In the genomic region with DNA sequence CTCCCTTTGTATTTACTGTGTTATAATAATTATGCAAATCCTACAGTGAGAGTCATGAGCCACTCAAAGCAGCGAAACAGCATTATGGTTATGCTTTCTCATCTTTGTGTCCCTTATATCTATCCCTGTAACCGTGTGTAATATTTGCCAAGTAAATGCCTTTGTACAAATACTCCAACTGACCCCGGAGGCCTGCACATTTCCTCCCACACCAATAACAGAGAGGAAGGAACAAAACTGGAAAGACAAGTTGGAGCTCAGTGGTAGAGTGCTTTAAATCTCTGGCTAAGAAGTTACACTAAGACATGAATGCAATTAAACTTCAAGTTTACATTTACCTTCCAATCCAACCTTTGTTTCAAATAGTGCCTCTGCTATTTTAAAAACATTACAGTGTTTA, we compare ENCODE assay signal across 30 mouse cellular contexts. TPM values are rescaled to one million over a fixed set of nuclear protein-coding genes. Genes with fewer than 3 reads are reported as not detected.
DNase-seq lines count a peak whose midpoint lies in the region; ATAC-seq lines count a peak whose summit lies in the region.
"Had no signal": no experiment of that assay in that cellular context is flagged by ENCODE, and none has a peak within 500 bp of the region (broad histone marks: within the 10 kb centered on the region; RNA-seq: fewer than 3 reads in every experiment).

No protein-coding gene starts in this region.

- H3K36me3 ChIP-seq in embryonic facial prominence, embryonic 14.5 days (ENCODE audit: control insufficient read depth, insufficient read depth, low read length) = no peaks in the 10 kb centered on the region
- no peaks in the 10 kb centered on the region for H3K36me3 ChIP-seq in embryonic facial prominence, embryonic 10.5 days (replicated peaks)
- no peaks in the 10 kb centered on the region for H3K36me3 ChIP-seq in lung, embryonic 15.5 days
- H3K36me3 ChIP-seq in stomach, embryonic 16.5 days (ENCODE audit: control insufficient read depth, insufficient read depth, low read length) = no peaks in the 10 kb centered on the region
- H3K36me3 ChIP-seq: forebrain, embryonic 10.5 days; forebrain, embryonic 15.5 days; hindbrain, embryonic 10.5 days; hindbrain, embryonic 15.5 days; neural tube, embryonic 15.5 days had no signal

- peak; percentile 48 for DNase-seq in embryonic facial prominence, embryonic 14.5 days (ENCODE audit: low spot score)
- no peak for DNase-seq in embryonic facial prominence, embryonic 10.5 days (ENCODE audit: low spot score)
- no peak for DNase-seq in lung, postnatal 25 days (ENCODE audit: low spot score)
- DNase-seq in fat pad, adult 2 months (ENCODE audit: extremely low read depth, low read depth, low spot score) = peak; percentile 72
- DNase-seq in adrenal gland, adult 8-10 months = no peak
- DNase-seq: adrenal gland, adult 2 months; cerebellum, adult 2 months; cerebellum, postnatal 14 days; gastrocnemius, postnatal 36 days; heart, postnatal 14 days; kidney, postnatal 25 days; liver; midbrain, embryonic 14.5 days; retina, postnatal 1 day; right cerebral cortex, postnatal 14 days; thymus, postnatal 4 days had no signal

- no peak overlapping the region for H3K4me3 ChIP-seq in embryonic facial prominence, embryonic 14.5 days (ENCODE audit: low read depth, low read length)
- no peak overlapping the region for H3K4me3 ChIP-seq in embryonic facial prominence, embryonic 10.5 days
- no peak overlapping the region for H3K4me3 ChIP-seq in lung, embryonic 15.5 days
- H3K4me3 ChIP-seq in stomach, embryonic 16.5 days (replicated peaks; ENCODE audit: low read length) = no peak overlapping the region
- H3K4me3 ChIP-seq: forebrain, embryonic 10.5 days; forebrain, embryonic 15.5 days; hindbrain, embryonic 10.5 days; hindbrain, embryonic 15.5 days; neural tube, embryonic 15.5 days had no signal

- no peaks in the 10 kb centered on the region for H3K9me3 ChIP-seq in embryonic facial prominence, embryonic 14.5 days (ENCODE audit: control insufficient read depth, low read length)
- no peaks in the 10 kb centered on the region for H3K9me3 ChIP-seq in embryonic facial prominence, embryonic 10.5 days
- no peaks in the 10 kb centered on the region for H3K9me3 ChIP-seq in lung, embryonic 15.5 days
- no peaks in the 10 kb centered on the region for H3K9me3 ChIP-seq in stomach, embryonic 16.5 days (replicated peaks; ENCODE audit: control insufficient read depth, low read length)
- H3K9me3 ChIP-seq: forebrain, embryonic 10.5 days; forebrain, embryonic 15.5 days; hindbrain, embryonic 10.5 days; hindbrain, embryonic 15.5 days; neural tube, embryonic 15.5 days had no signal

- H3K4me2 ChIP-seq in embryonic facial prominence, embryonic 14.5 days (ENCODE audit: low read depth, low read length) = no peak overlapping the region
- H3K4me2 ChIP-seq in lung, embryonic 15.5 days = no peak overlapping the region
- no peak overlapping the region for H3K4me2 ChIP-seq in stomach, embryonic 16.5 days (ENCODE audit: low read depth, low read length)
- H3K4me2 ChIP-seq: forebrain, embryonic 15.5 days; hindbrain, embryonic 15.5 days; neural tube, embryonic 15.5 days had no signal

- H3K9ac ChIP-seq in embryonic facial prominence, embryonic 14.5 days (ENCODE audit: low read depth, low read length) = no peak overlapping the region
- H3K9ac ChIP-seq in lung, embryonic 15.5 days = no peak overlapping the region
- H3K9ac ChIP-seq in stomach, embryonic 16.5 days (ENCODE audit: low read length) = no peak overlapping the region
- H3K9ac ChIP-seq: forebrain, embryonic 15.5 days; hindbrain, embryonic 15.5 days; liver, embryonic 14.5 days; neural tube, embryonic 15.5 days had no signal

- 69% methylated on average over 3 of the region's 3 CpGs for WGBS in embryonic facial prominence, embryonic 14.5 days
- WGBS in embryonic facial prominence, embryonic 10.5 days = 80% methylated on average over 3 of the region's 3 CpGs
- WGBS in lung, embryonic 15.5 days = 45% methylated on average over 3 of the region's 3 CpGs
- WGBS in stomach, embryonic 16.5 days = 45% methylated on average over 3 of the region's 3 CpGs

- ATAC-seq in embryonic facial prominence, embryonic 14.5 days (ENCODE audit: low read depth) = no peak
- ATAC-seq in lung, embryonic 15.5 days (ENCODE audit: borderline replicate concordance, extremely low read depth, low FRiP score, low TSS enrichment) = peak; percentile 23; the same call in 1 of the 2 replicates
- ATAC-seq in stomach, embryonic 16.5 days (ENCODE audit: insufficient read depth, low FRiP score) = peak; percentile 74; the same call in 1 of the 2 replicates
- ATAC-seq: activated CD4-positive, CD25-positive, alpha-beta regulatory T cell, adult 4 months; forebrain, embryonic 15.5 days; inflammation-experienced regulatory T-cells, adult 6 months had no signal

- H3K27me3 ChIP-seq in embryonic facial prominence, embryonic 14.5 days (replicated peaks; ENCODE audit: control insufficient read depth, insufficient read depth, low read length) = no peaks in the 10 kb centered on the region
- no peaks in the 10 kb centered on the region for H3K27me3 ChIP-seq in embryonic facial prominence, embryonic 10.5 days (replicated peaks; ENCODE audit: low read depth, poor library complexity, severe bottlenecking)
- H3K27me3 ChIP-seq in lung, embryonic 15.5 days = no peaks in the 10 kb centered on the region
- H3K27me3 ChIP-seq in stomach, embryonic 16.5 days (ENCODE audit: control insufficient read depth, insufficient read depth, low read length) = no peaks in the 10 kb centered on the region
- H3K27me3 ChIP-seq: CH12.LX; forebrain, embryonic 15.5 days; hindbrain, embryonic 15.5 days; neural tube, embryonic 15.5 days had no signal

- H3K4me1 ChIP-seq in embryonic facial prominence, embryonic 14.5 days (ENCODE audit: control insufficient read depth, insufficient read depth, low read length) = no peaks in the 10 kb centered on the region
- no peaks in the 10 kb centered on the region for H3K4me1 ChIP-seq in embryonic facial prominence, embryonic 10.5 days
- H3K4me1 ChIP-seq in lung, embryonic 15.5 days = no peaks in the 10 kb centered on the region
- peaks cover 8% of the 10 kb centered on the region; the same call in 1 of the 2 replicates for H3K4me1 ChIP-seq in stomach, embryonic 16.5 days (ENCODE audit: control insufficient read depth, insufficient read depth, low read length)
- H3K4me1 ChIP-seq: forebrain, embryonic 10.5 days; forebrain, embryonic 15.5 days; hindbrain, embryonic 10.5 days; hindbrain, embryonic 15.5 days; neural tube, embryonic 15.5 days had no signal

- H3K27ac ChIP-seq in embryonic facial prominence, embryonic 14.5 days (replicated peaks; ENCODE audit: low read depth, low read length) = no peak overlapping the region
- no peak overlapping the region for H3K27ac ChIP-seq in embryonic facial prominence, embryonic 10.5 days (replicated peaks)
- peak overlapping the region; percentile 50; the same call in 1 of the 2 replicates for H3K27ac ChIP-seq in lung, embryonic 15.5 days
- H3K27ac ChIP-seq in stomach, embryonic 16.5 days (ENCODE audit: low read length) = peak overlapping the region; percentile 53
- H3K27ac ChIP-seq: forebrain, embryonic 10.5 days; forebrain, embryonic 15.5 days; hindbrain, embryonic 10.5 days; hindbrain, embryonic 15.5 days; liver, embryonic 14.5 days; macrophage; neural tube, embryonic 15.5 days had no signal

RNA-seq across cellular contexts. Expression of gene Esrrg, which starts 15.4 kb away (rescaled TPM):
- 1.9 and 3.1 TPM in 2 replicates for polyA plus RNA-seq in embryonic facial prominence, embryonic 14.5 days (2014; fragmentation: Nextera tagmentation; extraction: Ambion mirVana)
- polyA plus RNA-seq in embryonic facial prominence, embryonic 10.5 days (2016; fragmentation: Nextera tagmentation; extraction: Ambion mirVana) = 1.1 and 2.5 TPM in 2 replicates
- 0.98 and 2.1 TPM in 2 replicates for polyA plus RNA-seq in lung, embryonic 15.5 days (2015; fragmentation: Nextera tagmentation; extraction: Ambion mirVana)
- 10.7 and 12.4 TPM in 2 replicates for polyA plus RNA-seq in stomach, embryonic 16.5 days (2015; fragmentation: Nextera tagmentation; extraction: Ambion mirVana)
- total RNA-seq in adrenal gland, adult 8-10 months (2022) = 10 to 100 TPM; 10.0 to 30.1 (median 15.7) TPM
- total RNA-seq: CH12.LX; monocyte, adult 5-6 weeks had no signal
- polyA plus RNA-seq: activated CD4-positive, CD25-positive, alpha-beta regulatory T cell, adult 4 months; C2C12; inflammation-experienced regulatory T-cells, adult 6 months; macrophage had no signal

Comparison
In these comparisons a context has a peak if more than half of its experiments do, and no peak if none do; other contexts are left out.
1. DNase-seq: peak in embryonic facial prominence, embryonic 14.5 days (single experiment) and fat pad, adult 2 months (single experiment); none in embryonic facial prominence, embryonic 10.5 days (single experiment), lung, postnatal 25 days (single experiment) and adrenal gland, adult 8-10 months (single experiment).
2. H3K27ac ChIP-seq: peak in lung, embryonic 15.5 days (single experiment) and stomach, embryonic 16.5 days (single experiment); none in embryonic facial prominence, embryonic 14.5 days (single experiment) and embryonic facial prominence, embryonic 10.5 days (single experiment).